Mouse (Mus musculus): ENCODE data around the gene Frmd4a. TPM values are rescaled to one million over a fixed set of nuclear protein-coding genes. Genes with fewer than 3 reads are reported as not detected.

Frmd4a gene
- total RNA-seq, 2 experiments from 2014 or later: 57.7 to 65.1 TPM

GRCm38 (mm10) chr2:4499257-4499656 is 481.7 kb downstream of the Frmd4a start:
- peak in 1 of 2 experiments; percentile 61 for DNase-seq (ENCODE audit: extremely low spot score in 1 of 2, low spot score in 2 of 2)
- intact Hi-C loops (cut with DNase I): loop anchor here (1.0 to 10.0 kb wide), 5 partner anchors 102 to 954 kb away; partner anchors contain the start of gene Bend7
- TF ChIP-seq CTCF (IDR thresholded peaks at IDR 0.05): peak; percentile 63
- no peak overlapping the region for H3K27ac ChIP-seq
- H3K4me3 ChIP-seq: no peak overlapping the region

DNA sequence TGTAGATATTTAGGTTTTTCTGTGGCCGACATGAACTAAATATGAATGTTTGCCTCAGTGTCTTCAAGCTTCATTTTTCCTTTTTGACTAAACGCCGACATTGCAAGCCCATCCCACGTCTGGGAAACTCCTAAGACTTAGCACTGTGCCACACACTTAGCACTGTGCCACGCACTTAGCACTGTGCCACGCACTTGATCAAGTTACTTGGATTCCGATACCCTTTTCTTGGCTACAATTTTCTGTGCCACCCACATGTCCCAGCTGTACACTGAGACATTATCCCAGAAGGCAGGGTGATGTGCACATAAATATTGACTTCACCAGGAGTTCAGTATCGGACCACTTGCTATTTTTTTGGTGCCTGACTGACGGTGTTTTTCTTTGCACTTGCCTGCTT is 482.4 kb downstream of the Frmd4a start:
- intact Hi-C loops (cut with DNase I): loop anchor here (1.0 to 10.0 kb wide), 9 partner anchors 59 to 955 kb away; partner anchors contain the start of genes Bend7, Prpf18 and Sephs1
- peak; percentile 43 to 47 for DNase-seq (ENCODE audit: extremely low spot score in 1 of 2, low spot score in 2 of 2)
- no peak overlapping the region for H3K4me3 ChIP-seq
- no peak overlapping the region for H3K27ac ChIP-seq
- TF ChIP-seq CTCF (IDR thresholded peaks at IDR 0.05): no peak

DNA sequence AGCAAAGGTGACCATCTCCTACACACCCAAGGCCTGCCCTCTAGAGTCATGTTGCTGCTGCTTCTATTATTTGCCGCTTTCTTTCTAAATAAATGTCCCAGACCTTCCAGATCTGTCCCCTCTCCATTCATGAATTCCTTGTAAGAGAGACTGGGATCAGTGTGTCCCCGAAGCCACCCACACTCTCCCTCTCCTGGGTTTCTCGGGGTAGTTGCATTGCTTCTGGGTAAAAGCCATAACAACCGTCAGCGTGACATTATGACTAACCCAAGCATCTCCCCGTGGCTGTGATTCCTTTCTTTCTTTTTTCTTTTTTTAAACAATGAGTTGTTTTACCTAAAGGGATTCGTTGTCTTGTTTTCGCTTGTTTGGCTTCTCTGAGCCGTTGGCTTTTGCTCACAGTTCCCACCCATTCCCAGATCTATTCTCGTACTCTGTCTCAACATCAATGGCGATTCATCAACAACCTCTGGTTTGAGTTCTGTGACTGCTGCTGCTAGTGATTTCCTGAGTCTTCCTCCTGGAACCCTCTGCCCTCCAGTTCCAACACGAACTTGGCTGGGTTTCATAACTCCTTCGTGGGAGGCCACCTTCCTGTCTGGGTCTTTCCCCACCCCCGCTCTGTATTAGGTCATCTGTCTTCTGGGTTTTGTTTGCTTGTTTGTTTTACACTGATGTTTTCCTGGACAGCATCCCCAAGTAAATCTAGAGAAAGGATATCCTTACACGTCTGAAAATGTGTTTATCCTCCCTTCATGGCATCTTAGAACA is 483.9 kb downstream of the Frmd4a start:
- no peak for DNase-seq (ENCODE audit: extremely low spot score in 1 of 2, low spot score in 2 of 2)
- H3K4me3 ChIP-seq: no peak overlapping the region
- H3K27ac ChIP-seq: no peak overlapping the region
- no peak for TF ChIP-seq CTCF (IDR thresholded peaks at IDR 0.05)
- intact Hi-C loops (cut with DNase I): loop anchor here (2.0 to 5.0 kb wide), 4 partner anchors 57 to 381 kb away; partner anchors contain the start of genes Prpf18 and Sephs1

GRCm38 (mm10) chr2:4504413-4504812 is 486.9 kb downstream of the Frmd4a start:
- DNase-seq (ENCODE audit: extremely low spot score in 1 of 2, low spot score in 2 of 2): peak in 1 of 2 experiments; percentile 47
- Histone ChIP-seq H3K4me3 (no peak overlapping the region), H3K27ac (no peak overlapping the region)
- TF ChIP-seq CTCF (IDR thresholded peaks at IDR 0.05): no peak
- intact Hi-C loops (cut with DNase I): loop anchor here (5.0 kb wide), 1 partner anchor 378 kb away; the partner anchor contains the start of gene Sephs1

- intact Hi-C loops (cut with DNase I): no loop called here
- H3K27ac ChIP-seq: no peak overlapping the region
- DNase-seq (ENCODE audit: extremely low spot score in 1 of 2, low spot score in 2 of 2): no peak
- no peak overlapping the region for H3K4me3 ChIP-seq
- no peak for TF ChIP-seq CTCF (IDR thresholded peaks at IDR 0.05)
Measured at GRCm38 (mm10) chr2:4505695-4506094, 488.2 kb downstream of the Frmd4a start.

GRCm38 (mm10) chr2:4506659-4507058 is 489.1 kb downstream of the Frmd4a start:
- TF ChIP-seq CTCF (IDR thresholded peaks at IDR 0.05): no peak
- DNase-seq (ENCODE audit: extremely low spot score in 1 of 2, low spot score in 2 of 2): no peak
- Histone ChIP-seq H3K27ac (no peak overlapping the region), H3K4me3 (no peak overlapping the region)
- intact Hi-C loops (cut with DNase I): no loop called here

DNA sequence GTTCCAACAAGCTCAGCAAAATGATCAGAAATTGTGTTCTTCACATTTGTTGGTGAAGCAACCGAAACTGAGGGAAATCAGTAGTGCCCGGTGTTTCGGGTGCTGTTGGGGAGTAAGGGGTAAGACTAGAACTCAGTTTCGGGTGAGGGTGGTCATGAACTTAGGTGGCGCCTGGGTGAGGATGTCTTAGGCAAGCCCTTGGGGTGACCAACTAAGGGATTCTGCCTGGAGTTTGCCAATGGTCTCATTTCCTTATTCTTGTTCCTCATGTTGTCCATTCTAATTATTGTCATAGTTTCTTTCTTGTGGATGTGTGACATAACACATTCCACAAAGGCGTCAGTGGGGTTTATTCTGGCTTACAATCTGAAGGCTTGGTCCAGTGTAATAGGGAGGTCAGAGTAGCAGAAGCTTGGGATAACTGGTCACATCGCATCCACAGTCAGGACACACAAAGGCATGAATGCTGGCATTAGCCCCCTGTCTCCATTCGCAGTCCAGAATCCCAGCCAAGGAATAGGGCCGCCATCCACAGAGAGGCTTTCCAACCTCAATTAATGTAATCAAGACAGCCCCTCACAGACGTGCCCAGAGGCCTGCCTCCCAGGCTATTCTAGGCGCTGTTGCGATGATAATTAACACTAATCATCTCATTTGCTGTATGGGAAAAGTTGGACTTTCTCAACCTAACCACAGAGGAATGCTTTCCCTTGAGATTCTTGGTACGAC is 490.5 kb downstream of the Frmd4a start:
- H3K4me3 ChIP-seq: no peak overlapping the region
- TF ChIP-seq CTCF (IDR thresholded peaks at IDR 0.05): no peak
- no peak for DNase-seq (ENCODE audit: extremely low spot score in 1 of 2, low spot score in 2 of 2)
- intact Hi-C loops (cut with DNase I): no loop called here
- no peak overlapping the region for H3K27ac ChIP-seq

- intact Hi-C loops (cut with DNase I): no loop called here
- no peak for DNase-seq (ENCODE audit: extremely low spot score in 1 of 2, low spot score in 2 of 2)
- TF ChIP-seq CTCF (IDR thresholded peaks at IDR 0.05): no peak
- peak overlapping the region; percentile 47; the same call in 1 of the 2 replicates for H3K27ac ChIP-seq
- H3K4me3 ChIP-seq: no peak overlapping the region
Measured at GRCm38 (mm10) chr2:4508959-4509615, 491.6 kb downstream of the Frmd4a start.

DNA sequence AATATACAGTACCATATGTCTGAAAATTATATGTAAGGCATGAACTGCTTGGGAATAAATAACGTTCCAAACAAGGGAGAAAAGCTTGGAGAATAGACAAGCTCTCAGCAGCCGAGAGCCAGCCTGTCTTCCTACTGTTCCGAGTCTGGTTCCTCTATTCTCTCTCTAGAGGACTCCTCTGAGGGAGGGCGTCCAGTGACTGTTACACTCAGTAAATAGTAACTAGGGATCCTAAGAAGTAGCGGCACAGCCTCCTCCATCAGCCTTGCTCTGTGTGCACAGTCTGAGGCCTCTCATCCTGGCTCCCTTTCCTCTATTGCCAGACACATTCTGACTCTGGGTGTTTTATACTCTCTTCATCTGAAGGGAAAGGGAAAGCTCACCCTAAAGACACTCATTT is 492.2 kb downstream of the Frmd4a start:
- Histone ChIP-seq H3K4me3 (no peak overlapping the region), H3K27ac (peak overlapping the region; percentile 7; the same call in 1 of the 2 replicates)
- no peak for TF ChIP-seq CTCF (IDR thresholded peaks at IDR 0.05)
- DNase-seq (ENCODE audit: extremely low spot score in 1 of 2, low spot score in 2 of 2): no peak
- intact Hi-C loops (cut with DNase I): no loop called here

GRCm38 (mm10) chr2:4510208-4511079 is 492.9 kb downstream of the Frmd4a start:
- no peak for DNase-seq (ENCODE audit: extremely low spot score in 1 of 2, low spot score in 2 of 2)
- Histone ChIP-seq H3K4me3 (no peak overlapping the region), H3K27ac (no peak overlapping the region; the same call in 1 of the 2 replicates)
- intact Hi-C loops (cut with DNase I): no loop called here
- TF ChIP-seq CTCF (IDR thresholded peaks at IDR 0.05): no peak

DNA sequence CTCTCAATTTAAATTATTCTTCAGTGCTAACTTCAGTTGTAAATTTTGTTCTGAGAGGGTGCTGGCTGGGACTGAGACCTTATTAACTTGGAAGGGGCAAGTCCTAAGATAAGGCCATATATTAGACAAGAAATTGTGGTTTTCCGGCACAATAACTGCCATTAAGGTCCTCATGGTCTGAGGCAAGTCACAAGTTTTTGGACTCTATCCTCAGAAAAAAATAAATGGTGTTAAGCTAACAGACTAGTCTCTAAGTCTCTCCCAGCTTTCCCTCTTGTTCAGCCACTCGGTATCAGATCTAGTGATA is 493.5 kb downstream of the Frmd4a start:
- intact Hi-C loops (cut with DNase I): no loop called here
- Histone ChIP-seq H3K4me3 (no peak overlapping the region), H3K27ac (no peak overlapping the region)
- no peak for DNase-seq (ENCODE audit: extremely low spot score in 1 of 2, low spot score in 2 of 2)
- no peak for TF ChIP-seq CTCF (IDR thresholded peaks at IDR 0.05)

Data from left cerebral cortex, adult 2 months (tissue).